Mouse (Mus musculus): ENCODE measurements around the gene Fn1.

Gene Fn1

DNA sequence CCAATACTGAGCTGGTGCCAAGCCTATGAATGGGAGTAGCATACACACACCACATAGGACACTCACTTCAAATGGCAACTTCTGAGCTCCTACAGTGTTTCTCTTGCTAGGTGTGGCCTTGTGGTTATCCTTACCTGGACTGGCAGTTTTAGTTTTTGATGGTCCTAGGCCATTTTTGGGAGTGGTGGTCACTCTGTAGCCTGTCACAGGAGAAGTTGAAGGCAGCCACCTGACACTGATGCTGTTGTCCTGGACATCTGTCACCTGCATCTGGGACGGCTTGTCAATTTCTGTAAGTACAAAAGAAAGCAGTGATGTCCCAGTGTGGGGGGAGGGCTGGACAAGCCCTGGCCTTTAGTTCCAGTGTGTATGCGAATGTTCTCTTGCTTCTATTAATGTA, 47.2 kb downstream of the Fn1 start:
- DNase-seq (ENCODE audit: low read depth, low spot score) = no peak

DNA sequence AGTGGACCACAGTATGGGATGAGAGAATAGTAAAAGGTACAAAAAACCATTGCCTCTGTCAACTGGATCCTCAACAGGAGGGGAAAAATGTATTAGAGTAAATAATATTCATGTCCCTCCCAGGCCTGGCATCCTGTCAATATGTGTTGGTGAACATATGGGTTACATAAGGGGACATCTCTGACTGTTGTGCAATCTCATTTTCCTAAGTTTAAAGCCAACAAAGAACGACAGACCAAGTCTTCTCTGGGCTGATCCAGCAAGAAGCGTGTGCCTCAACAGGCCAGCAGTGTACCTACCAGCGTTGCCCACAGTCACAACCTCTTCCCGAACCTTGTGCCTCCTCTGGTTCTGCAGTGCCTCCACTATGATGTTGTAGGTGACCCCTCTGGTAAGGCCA, 57.6 kb downstream of the Fn1 start:
- DNase-seq (ENCODE audit: low read depth, low spot score) = no peak

DNA sequence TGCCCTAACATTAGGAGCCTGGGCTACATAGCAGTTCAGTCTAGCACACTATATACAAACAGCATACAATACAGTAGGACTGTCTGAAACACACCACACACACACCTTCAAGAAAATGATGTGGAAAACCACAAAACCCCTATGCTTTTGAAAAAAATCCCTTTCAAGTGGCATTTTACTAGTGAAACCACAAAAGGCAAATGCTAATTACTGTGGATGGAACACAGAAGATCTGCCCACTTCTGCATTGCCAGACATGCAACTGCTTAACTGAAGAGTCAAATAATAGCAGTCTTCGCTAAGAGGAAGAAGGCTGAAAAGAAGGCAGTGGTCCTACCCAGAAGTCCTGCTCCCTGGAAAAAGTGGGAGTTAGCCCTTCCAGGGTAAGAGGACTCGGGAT, 58.7 kb downstream of the Fn1 start:
- DNase-seq (ENCODE audit: low read depth, low spot score) = no peak

DNA sequence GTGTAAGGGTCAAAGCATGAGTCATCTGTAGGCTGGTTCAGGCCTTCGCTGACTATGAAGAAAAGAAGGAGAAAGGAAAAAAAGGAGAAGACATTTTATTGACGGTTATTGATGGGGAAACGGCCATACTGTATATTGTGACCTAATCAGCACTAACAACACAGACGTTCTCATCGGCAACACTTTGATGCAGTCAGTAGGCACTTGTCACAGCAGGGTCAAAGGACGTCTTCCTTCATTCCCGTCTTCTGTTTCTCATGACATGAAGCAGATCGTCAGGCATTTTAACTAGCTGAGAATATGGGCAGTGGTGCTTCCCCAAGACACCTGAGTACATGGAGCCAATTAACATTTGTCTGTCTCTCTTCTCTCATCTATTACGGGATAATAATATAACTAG, 59.8 kb downstream of the Fn1 start:
- DNase-seq (ENCODE audit: low read depth, low spot score) = no peak

DNA sequence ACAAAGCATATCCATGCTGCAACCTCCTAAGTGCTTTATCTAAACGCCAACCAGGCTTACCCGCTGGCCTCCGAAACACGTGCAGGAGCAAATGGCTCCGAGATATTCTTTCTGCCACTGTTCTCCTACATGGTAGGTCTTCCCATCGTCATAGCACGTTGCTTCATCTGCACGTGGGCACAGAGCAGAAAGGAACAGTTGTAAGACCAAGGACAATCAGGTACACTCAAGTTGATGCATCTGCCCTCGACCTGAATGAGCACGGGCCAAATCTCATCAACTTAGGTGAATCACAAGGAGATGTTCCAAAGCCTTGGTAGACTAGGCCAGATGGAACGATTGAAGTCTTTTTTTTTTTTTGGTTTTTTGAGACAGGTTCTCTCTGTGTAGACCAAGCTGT, 63.0 kb downstream of the Fn1 start:
- DNase-seq (ENCODE audit: low read depth, low spot score) = no peak

DNA sequence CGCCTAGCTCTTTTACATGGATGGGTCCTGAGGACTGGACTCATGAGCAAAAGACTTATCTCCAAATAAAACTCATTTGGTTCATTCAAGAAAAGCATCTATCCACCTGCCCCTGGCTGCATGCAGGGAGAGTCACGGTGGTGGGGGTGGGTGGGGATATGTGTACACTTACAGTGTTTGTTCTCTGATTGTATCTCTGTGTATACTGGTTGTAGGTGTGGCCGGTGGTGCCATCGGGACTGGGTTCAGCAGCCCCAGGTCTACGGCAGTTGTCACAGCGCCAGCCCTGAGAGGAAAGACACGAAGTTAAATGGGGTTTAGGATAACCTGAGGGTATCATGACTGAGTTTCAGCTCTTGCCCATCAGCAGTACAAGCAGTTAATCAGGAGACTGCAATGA, 66.3 kb downstream of the Fn1 start:
- DNase-seq (ENCODE audit: low read depth, low spot score) = no peak

DNA sequence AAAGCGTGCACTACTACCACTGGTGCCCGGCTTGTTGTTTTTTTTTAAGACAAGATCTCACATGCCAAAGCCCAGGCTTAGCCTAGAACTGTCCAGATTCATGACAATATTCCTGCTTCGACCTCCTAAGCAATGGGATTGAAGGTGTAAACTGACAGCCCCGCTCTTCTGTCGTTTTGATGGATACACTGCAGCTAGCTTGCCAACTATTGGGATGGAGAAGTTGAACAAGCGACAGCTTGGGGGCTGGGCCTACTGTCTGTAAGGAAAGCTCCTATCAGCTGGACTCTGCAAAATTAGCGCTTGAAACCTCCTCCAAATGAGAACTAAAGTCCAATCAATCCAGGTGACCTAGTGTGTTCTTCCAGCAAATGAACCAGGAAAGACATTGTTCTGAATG, 69.1 kb downstream of the Fn1 start:
- no peak for DNase-seq (ENCODE audit: low read depth, low spot score)

DNA sequence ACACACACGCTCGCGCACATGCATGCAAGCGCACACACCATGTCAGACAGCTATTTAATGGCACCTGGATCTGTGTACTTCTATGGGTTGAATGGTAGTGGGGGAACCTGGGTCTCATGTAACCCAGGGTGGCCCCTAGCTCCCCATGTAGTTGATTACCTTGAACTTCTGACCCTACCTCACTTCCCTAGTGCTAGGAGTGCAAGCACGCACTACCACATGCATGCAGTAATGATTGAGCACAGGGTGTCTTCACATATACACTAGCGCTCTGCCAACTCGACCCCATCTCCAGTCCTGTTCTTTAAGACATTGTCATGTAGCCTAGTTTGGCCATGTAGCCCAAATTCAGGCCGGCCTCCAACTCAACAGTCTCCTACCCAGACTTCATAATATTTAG, 69.7 kb downstream of the Fn1 start:
- DNase-seq (ENCODE audit: low read depth, low spot score) = no peak

DNA sequence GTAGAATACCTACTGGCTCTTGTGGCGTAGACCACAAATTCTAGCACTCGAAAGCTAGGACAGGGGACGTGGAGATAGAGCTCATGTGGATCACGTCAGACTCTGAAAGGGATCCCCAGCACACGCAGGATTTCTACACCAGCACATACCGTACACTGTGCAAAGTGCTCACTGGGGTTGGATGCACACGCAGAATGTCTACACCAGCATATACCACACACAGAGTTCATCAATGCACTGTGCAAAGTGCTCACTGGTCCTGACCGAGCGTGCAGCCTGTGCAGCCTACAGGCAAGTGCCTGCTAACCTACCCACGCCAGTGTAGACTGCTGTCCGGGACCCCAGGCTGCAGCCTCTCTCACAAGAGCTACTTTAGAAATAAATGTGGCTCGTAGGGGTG, 72.6 kb downstream of the Fn1 start:
- DNase-seq (ENCODE audit: low read depth, low spot score) = no peak

DNA sequence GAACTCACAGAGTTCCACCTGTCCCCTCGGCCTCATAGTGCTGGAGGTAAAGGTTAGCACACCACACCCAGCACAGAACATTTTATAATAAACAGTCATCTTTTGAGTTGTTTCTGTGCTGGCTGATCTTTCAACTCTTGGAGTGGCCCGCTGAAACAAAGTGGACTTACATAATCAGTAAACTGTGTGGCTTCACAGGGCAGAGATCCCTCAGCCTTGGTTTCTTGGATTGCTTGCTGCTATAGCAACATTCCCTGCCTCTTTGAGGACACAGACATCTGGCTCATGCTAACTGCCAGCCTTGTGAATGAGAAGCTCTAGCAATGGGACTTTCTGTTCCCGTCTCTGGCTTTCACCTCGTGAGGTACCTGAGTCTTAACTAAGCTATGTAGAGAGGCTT, 73.5 kb downstream of the Fn1 start:
- DNase-seq (ENCODE audit: low read depth, low spot score) = no peak

DNA sequence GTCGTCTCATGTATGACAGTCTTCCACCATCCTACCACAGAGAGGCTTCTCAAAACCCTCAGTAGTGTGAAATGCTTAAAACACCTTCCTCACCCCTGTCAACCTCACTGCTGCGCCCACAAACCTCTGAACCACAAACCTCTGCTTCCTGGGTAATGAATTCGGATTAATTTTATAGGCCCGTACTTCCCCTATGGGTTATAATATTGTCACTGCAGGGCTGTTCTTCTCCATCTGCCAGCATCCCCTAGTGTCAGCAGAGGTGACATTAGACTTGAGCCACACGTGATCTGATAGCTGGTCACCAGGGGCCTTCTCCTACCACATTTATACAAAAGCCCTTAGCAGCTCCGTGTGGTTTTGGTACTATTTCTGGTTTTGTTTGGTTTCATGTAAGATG, 76.2 kb downstream of the Fn1 start:
- DNase-seq (ENCODE audit: low read depth, low spot score) = no peak

DNA sequence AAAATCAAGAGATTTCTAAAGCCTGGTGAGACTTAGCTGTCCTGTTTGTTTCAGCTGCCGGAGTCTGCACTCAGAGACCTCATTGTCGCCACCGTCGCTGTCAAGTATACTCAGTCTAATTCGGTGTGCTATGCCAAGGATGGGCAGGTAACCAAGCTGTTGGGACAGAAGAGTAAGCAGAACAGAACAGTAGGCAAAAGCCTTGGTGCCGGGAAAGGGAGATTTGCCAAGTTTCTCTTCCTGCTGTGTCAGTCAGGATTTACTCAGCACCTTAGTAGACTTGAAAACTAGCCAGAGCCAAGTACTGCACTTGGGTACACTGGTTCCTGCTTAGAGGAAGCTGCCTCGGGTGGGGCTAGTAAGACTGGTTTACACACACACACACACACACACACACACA, 77.0 kb downstream of the Fn1 start:
- DNase-seq (ENCODE audit: low read depth, low spot score) = no peak

DNA sequence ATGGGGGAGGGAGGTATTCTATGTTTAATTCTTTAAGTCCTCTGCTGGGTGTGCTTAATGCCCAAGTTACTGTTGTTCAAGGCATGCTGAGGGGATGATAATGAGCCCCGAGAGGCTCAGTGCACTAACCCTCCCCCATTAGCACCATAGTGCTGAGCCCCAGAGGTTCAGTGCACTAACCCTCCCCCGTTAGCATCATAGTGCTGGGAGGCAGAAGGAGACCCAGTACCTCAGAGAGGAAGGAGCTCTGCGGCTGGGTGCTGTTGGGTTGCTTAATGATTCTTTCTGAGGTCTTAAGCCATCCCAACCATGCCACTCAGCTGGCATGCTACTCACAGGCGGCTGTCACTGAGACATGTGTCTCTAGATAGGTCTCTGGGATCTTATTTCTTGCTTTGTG, 82.9 kb downstream of the Fn1 start:
- no peak for DNase-seq (ENCODE audit: low read depth, low spot score)

DNA sequence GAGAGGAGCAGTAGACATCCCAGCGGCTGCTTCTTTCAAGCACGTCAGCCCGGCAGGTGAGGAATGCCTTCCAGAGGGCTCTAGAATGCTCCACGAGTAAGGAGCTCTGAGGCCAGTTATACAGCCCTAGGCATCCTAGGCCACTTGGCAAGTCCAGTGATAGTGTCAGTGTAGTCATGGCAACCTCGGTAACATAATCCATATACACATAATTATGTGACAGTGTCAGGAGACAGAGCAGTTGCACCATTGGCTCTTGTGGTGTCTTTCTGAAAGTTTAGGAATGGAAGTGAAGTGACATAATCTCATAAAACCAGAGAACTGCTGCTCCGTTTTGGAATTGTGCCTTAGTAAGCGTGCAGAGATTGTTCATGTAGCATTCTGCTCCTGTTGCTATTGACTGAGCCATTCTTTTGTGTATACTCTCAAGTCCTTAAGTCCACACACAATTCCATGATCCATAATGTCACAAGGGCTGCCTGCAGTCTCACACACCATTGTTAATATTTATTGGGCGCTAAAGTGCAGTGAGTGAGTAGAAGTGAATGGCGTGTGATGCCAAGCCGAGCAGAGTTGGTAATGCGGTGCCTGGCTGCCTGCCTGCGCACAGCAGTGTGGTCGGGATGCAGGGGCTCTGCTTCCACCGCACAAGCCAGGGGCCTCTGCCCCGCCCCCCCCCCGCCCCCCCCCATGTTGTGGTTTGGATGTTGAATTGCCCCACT, 85.0 kb downstream of the Fn1 start:
- no peak for DNase-seq (ENCODE audit: low read depth, low spot score)

DNA sequence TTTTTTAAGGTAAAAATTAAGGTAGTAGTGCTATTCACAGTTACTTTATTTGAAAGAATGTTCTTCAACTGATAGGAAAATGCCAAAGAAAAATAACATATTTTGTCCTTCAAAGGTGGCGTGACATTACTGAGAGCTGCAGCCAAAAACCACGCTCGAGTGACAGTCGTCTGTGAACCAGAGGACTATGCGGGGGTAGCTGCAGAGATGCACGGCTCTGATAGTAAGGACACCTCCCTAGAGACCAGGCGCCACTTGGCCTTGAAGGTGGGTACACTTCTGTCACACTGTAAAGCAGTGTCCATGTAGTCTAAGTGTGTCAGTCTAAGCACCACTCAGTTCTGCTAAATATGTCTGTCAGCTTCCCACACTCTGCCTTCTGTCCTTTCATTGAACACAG, 88.7 kb downstream of the Fn1 start:
- no peak for DNase-seq (ENCODE audit: low read depth, low spot score)

DNA sequence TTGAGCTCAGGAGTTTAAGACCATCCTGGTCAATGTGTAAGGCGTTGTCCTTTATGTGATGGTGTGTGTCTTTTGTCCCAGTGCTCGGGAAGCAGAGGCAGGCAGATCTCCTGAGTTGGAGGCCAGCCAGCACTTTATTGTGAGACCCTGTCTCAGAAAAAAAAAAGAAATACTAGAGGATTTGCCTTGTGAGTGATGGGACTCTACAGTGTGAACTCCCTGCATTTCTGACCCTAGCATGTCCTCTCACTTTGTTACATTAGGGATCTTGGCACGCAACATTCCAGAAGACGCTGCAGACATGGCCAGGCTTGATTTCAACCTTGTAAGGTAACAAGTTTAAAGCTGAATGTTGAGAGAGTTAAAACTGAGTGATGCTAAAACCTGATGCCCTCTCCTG, 92.4 kb downstream of the Fn1 start:
- DNase-seq (ENCODE audit: low read depth, low spot score) = no peak

DNA sequence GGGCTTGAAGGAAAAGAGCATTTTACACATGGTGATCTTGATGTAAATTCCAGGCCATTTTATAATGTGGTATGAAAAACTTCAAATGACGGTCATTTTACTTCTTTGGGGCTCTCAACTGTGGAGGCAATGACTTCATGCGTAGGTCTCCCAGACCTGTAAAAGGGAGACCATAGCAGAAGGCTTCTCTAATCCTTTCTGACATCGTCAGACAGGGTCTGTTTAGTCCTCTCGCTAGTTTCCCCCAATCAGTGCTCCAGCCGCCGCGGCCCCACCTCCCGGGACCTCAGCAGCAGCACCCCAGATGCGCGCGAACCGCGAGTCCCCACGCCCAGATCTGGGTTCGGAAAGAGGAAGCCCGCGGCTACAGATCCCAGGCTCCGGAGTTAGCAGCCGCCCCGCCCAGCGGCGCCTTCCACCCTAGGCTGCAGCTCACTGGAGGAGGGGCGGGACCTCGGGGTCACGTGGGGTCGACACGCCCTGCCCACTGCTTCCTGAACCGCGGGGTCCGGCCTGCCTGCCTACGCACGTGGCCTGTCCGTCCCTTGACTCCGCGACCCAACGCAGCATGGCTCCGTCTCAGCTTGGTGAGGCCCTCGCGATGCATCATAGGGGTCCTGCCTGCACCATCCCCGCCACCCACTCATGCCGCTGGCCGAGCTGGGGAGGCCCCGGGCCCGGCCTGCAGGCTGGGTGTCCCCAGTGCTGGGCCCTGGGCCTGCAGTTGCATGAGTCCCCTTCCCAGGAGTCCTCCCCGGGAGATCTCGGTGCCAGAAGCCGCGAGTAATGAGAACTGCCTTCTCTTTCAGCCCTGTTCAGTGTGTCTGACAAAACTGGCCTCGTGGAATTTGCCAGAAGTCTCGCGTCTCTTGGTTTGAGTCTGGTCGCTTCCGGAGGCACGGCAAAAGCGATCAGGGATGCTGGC, 96.0 kb downstream of the Fn1 start, which contains the start of gene Atic:
Gene Atic, plus strand, starts transcription at position 463 of the 925 bp plus-strand sequence.
- peak; percentile 76 for DNase-seq (ENCODE audit: low read depth, low spot score)

DNA sequence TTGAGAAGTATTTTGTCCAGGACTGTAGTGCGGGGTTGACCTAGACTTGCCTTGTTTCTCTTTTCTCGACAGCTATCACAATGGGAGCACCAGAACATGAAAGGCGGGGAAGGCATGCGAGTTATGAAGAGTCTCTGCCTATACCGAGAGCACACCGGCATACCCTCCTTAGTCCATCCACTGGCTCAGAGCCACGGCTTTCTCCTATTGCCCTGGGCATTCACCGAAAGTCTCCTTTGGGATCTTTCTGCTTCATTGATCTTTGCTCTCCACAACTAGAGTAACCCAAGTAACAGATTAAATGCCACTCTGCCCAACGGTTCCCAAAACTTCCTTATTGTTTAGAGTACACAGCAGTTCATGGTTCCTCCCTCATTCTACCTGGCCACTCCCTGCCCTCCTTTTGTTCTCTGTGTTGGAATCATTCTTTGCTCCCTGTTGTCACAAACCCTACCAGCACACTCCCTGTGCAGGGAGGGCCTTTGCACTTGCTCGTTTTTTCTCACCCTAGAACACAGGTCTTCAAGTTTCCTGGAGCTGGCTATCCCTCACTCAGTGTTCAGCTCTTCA, 102.3 kb downstream of the Fn1 start:
- DNase-seq (ENCODE audit: low read depth, low spot score) = no peak

DNA sequence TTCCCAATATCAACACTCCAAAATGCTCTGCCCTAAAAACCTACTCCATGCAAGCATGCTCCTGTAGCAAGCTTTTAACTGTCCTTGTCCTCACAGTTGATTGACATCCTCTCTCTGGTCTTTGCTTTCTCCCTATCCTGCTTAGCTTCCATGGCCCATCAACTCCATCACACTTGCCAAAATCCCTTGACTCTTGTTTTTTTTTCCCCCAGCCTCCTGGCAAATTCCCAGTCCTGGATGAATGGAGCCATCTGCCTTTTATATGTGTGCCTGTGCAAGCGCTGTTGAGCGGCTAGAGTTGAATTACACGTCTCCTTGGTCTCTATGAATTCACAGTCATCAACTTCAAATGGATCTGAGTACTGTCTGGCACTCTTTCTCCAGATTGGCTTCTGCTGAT, 112.6 kb downstream of the Fn1 start:
- no peak for DNase-seq (ENCODE audit: low read depth, low spot score)

DNA sequence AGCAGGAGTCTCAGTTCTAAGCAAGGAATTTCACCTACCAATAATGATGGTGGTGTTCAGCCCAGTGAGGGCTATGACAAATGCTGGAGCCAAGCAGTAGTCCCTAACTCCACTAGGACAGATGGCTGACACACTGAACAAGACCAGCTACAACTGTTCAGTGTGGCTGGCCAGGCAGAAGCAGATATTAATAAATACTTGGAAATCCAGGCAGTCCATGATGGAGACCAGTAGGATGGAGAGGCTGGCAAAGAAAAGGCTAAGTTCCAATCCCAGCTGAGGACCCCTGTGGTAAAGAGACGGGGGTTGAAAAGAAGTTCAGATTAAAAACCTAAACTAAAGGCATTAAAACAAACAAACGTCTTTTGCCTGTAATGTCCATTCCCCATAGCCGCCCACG, 113.4 kb downstream of the Fn1 start:
- no peak for DNase-seq (ENCODE audit: low read depth, low spot score)

Data from c-Kit-negative CD71-positive TER-119-positive erythroid progenitor cells, embryonic 14.5 days (primary cell).